In the genomic region with DNA sequence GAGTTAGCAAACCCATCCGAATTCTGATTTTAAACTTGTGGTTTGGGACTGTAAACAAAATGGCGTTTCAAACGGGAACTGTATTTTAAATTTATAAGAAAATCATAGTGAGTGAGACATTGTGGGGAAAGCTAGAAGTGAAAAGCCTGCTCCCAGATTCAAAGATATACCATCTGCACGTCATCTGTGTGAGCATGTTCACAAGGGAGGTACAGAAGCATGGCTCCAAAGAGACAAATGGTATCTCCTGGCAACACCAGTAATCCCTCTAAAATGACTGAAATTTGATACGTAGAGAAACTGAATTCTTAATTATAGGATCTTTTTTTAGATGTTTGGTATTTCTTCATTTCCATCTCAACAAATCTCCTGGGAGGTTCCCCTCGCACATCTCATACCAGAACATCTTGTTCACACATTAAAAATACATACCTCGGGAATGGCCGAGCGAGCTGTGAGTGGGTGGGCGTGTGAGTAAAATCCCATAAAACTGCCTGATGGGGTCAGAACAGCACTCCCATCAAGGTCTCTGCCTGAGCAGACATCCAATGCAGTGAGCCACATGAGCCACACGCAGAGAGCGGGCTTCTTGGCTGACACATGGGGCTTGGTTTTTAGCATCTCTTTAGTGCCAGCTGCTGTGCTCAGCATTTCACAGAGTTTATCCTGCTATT, we compare ENCODE assay signal across 15 mouse cellular contexts. TPM values are rescaled to one million over a fixed set of nuclear protein-coding genes. Genes with fewer than 3 reads are reported as not detected.
DNase-seq lines count a peak whose midpoint lies in the region; ATAC-seq lines count a peak whose summit lies in the region.
"Had no signal": no experiment of that assay in that cellular context is flagged by ENCODE, and none has a peak within 500 bp of the region (broad histone marks: within the 10 kb centered on the region; RNA-seq: fewer than 3 reads in every experiment).

No protein-coding gene starts in this region.

- H3K27me3 ChIP-seq in forebrain, embryonic 13.5 days, result no peaks in the 10 kb centered on the region
- no peaks in the 10 kb centered on the region for H3K27me3 ChIP-seq in forebrain, embryonic 12.5 days
- H3K27me3 ChIP-seq in limb, embryonic 10.5 days (ENCODE audit: low read depth, poor library complexity, severe bottlenecking), result no peaks in the 10 kb centered on the region

- ATAC-seq in forebrain, embryonic 13.5 days, result peak; percentile 77
- ATAC-seq in forebrain, embryonic 12.5 days (ENCODE audit: low FRiP score), result no peak

- no peak overlapping the region for H3K4me3 ChIP-seq in forebrain, embryonic 13.5 days
- H3K4me3 ChIP-seq in forebrain, embryonic 12.5 days (replicated peaks), result no peak overlapping the region
- no peak overlapping the region for H3K4me3 ChIP-seq in limb, embryonic 10.5 days
- H3K4me3 ChIP-seq: myocyte had no signal

- no peaks in the 10 kb centered on the region for H3K9me3 ChIP-seq in forebrain, embryonic 13.5 days (replicated peaks)
- no peaks in the 10 kb centered on the region for H3K9me3 ChIP-seq in forebrain, embryonic 12.5 days
- H3K9me3 ChIP-seq in limb, embryonic 10.5 days (replicated peaks), result no peaks in the 10 kb centered on the region

- WGBS in forebrain, embryonic 13.5 days, result 79% methylated on average over 12 of the region's 12 CpGs
- WGBS in forebrain, embryonic 12.5 days, result 80% methylated on average over 12 of the region's 12 CpGs
- WGBS in limb, embryonic 10.5 days, result 75% methylated on average over 12 of the region's 12 CpGs

- no peak overlapping the region for H3K9ac ChIP-seq in forebrain, embryonic 13.5 days
- H3K9ac ChIP-seq in forebrain, embryonic 12.5 days, result no peak overlapping the region

- 0 out of 2 replicates have a peak, but pooled peaks cover 3% of the 10 kb centered on the region for H3K4me1 ChIP-seq in forebrain, embryonic 13.5 days
- peaks cover 4% of the 10 kb centered on the region; the same call in 1 of the 2 replicates for H3K4me1 ChIP-seq in forebrain, embryonic 12.5 days
- peaks cover 36% of the 10 kb centered on the region for H3K4me1 ChIP-seq in limb, embryonic 10.5 days

- H3K36me3 ChIP-seq in forebrain, embryonic 13.5 days (ENCODE audit: poor library complexity, severe bottlenecking), result no peaks in the 10 kb centered on the region
- no peaks in the 10 kb centered on the region for H3K36me3 ChIP-seq in forebrain, embryonic 12.5 days (replicated peaks)
- no peaks in the 10 kb centered on the region for H3K36me3 ChIP-seq in limb, embryonic 10.5 days

- peak; percentile 39 for DNase-seq in testis, postnatal 14 days (ENCODE audit: low spot score)
- DNase-seq in testis, postnatal 10 days (ENCODE audit: low spot score), result no peak
- DNase-seq in limb, embryonic 10.5 days (ENCODE audit: low spot score), result peak; percentile 31
- DNase-seq in telencephalon, adult 2 months (ENCODE audit: low read depth, low spot score), result peak; percentile 75
- DNase-seq in ovary, adult 18-20 months (ENCODE audit: low spot score), result no peak
- DNase-seq in adipocyte (ENCODE audit: low spot score), result no peak
- DNase-seq: adrenal gland, postnatal 14 days; B cell, adult 2 months; heart, postnatal 36 days; kidney, postnatal 25 days; lung, adult 2 months had no signal

- no peak overlapping the region for H3K4me2 ChIP-seq in forebrain, embryonic 13.5 days
- H3K4me2 ChIP-seq in forebrain, embryonic 12.5 days, result no peak overlapping the region

- no peak overlapping the region; the same call in 1 of the 2 replicates for H3K27ac ChIP-seq in forebrain, embryonic 13.5 days
- no peak overlapping the region for H3K27ac ChIP-seq in forebrain, embryonic 12.5 days
- no peak overlapping the region for H3K27ac ChIP-seq in limb, embryonic 10.5 days

RNA-seq across cellular contexts. Expression of gene Gm21962, which starts 23.8 kb away (rescaled TPM):
- polyA plus RNA-seq in forebrain, embryonic 13.5 days (2015; fragmentation: Nextera tagmentation; extraction: Ambion mirVana), result not detected in 2 replicates
- polyA plus RNA-seq in forebrain, embryonic 12.5 days (2016; fragmentation: Nextera tagmentation; extraction: Ambion mirVana), result not detected in 2 replicates
- not detected in 2 replicates for polyA plus RNA-seq in limb, embryonic 10.5 days (2016; fragmentation: Nextera tagmentation; extraction: Ambion mirVana)
- polyA plus RNA-seq: lung, adult 2 months; myocyte; stomach, embryonic 16.5 days had no signal

RNA-seq across cellular contexts. Expression of gene Ddit4l, which starts 26.2 kb away (rescaled TPM):
- polyA plus RNA-seq in forebrain, embryonic 13.5 days (2015; fragmentation: Nextera tagmentation; extraction: Ambion mirVana), result 9.7 and 12.8 TPM in 2 replicates
- 9.9 and 12.7 TPM in 2 replicates for polyA plus RNA-seq in forebrain, embryonic 12.5 days (2016; fragmentation: Nextera tagmentation; extraction: Ambion mirVana)
- 3.8 and 6.3 TPM in 2 replicates for polyA plus RNA-seq in limb, embryonic 10.5 days (2016; fragmentation: Nextera tagmentation; extraction: Ambion mirVana)

Comparison
In these comparisons a context has a peak if more than half of its experiments do, and no peak if none do; other contexts are left out.
1. DNase-seq: peak in testis, postnatal 14 days (single experiment), limb, embryonic 10.5 days (single experiment) and telencephalon, adult 2 months (single experiment); none in testis, postnatal 10 days (single experiment), ovary, adult 18-20 months (single experiment) and adipocyte (single experiment).